Mouse (Mus musculus) ES-E14 (cell line): ENCODE results near the gene Kcnab1. TPM values are rescaled to one million over a fixed set of nuclear protein-coding genes. Genes with fewer than 3 reads are reported as not detected.

Experiments used
- DNase-seq: peaks from one replicate; pipeline ENCODE4 v3.0.0-alpha.2; 2013; ENCODE audit warnings: low read depth, low spot score
- H3K27ac ChIP-seq: 2 replicates; pipeline ENCODE4 v1.5.1; 2012; ENCODE audit warnings: low read depth, mild to moderate bottlenecking, low read length, moderate library complexity, mixed read lengths; ENCODE audit not compliant: poor library complexity, insufficient read depth, severe bottlenecking
- H3K36me3 ChIP-seq: 2 replicates; pipeline ENCODE4 v1.6.1; 2012; ENCODE audit warnings: mild to moderate bottlenecking, low read length, moderate library complexity, mixed read lengths; ENCODE audit not compliant: control insufficient read depth, poor library complexity, insufficient read depth, severe bottlenecking
- H3K4me1 ChIP-seq, 2 experiments: fragments of 150-350 bp in 1 of 2; sonication (generic) in 1 of 2; 2 replicates each; pipeline ENCODE4 v1.6.1; 2012; ENCODE audit warnings: low read length in 2 of 2, mild to moderate bottlenecking in 1 of 2, mixed read lengths in 1 of 2; ENCODE audit not compliant: control insufficient read depth in 2 of 2, insufficient read depth in 2 of 2, poor library complexity in 1 of 2
- H3K4me3 ChIP-seq, 2 experiments: fragments of 150-350 bp in 1 of 2; sonication (generic) in 1 of 2; 2 replicates each; pipeline ENCODE4 v1.5.1; 2012; ENCODE audit warnings: low read length in 2 of 2, low read depth in 1 of 2, mild to moderate bottlenecking in 1 of 2, mixed read lengths in 1 of 2; ENCODE audit not compliant: insufficient read depth in 1 of 2, poor library complexity in 1 of 2, severe bottlenecking in 1 of 2
- H3K9ac ChIP-seq: 2 replicates; pipeline ENCODE4 v1.6.1; 2012; ENCODE audit warnings: low read depth, mild to moderate bottlenecking, low read length, mixed read lengths; ENCODE audit not compliant: poor library complexity, insufficient read depth, severe bottlenecking
- H3K9me3 ChIP-seq: fragments of 150-350 bp; sonication (generic); 2 replicates; pipeline ENCODE4 v1.6.1; 2012; ENCODE audit warnings: low read depth, mild to moderate bottlenecking, low read length; ENCODE audit not compliant: control insufficient read depth, insufficient read depth
- CHD2 ChIP-seq: IDR thresholded peaks from 2 replicates; pipeline ENCODE4 v1.6.1; 2014; ENCODE audit warnings: mild to moderate bottlenecking, low read depth, low read length, inconsistent platforms
- HCFC1 ChIP-seq: IDR thresholded peaks from 2 replicates; pipeline ENCODE4 v1.6.1; 2012; ENCODE audit warnings: low read length, inconsistent platforms, borderline replicate concordance; ENCODE audit not compliant: insufficient read depth
- MAFK ChIP-seq: IDR thresholded peaks from 2 replicates; pipeline ENCODE4 v1.6.1; 2014; ENCODE audit warnings: mild to moderate bottlenecking, low read depth, low read length, inconsistent platforms; ENCODE audit not compliant: insufficient read depth
- ZC3H11A ChIP-seq: IDR thresholded peaks from 2 replicates; pipeline ENCODE4 v1.6.1; 2012; ENCODE audit warnings: low read depth, mild to moderate bottlenecking, inconsistent platforms, low read length, borderline replicate concordance
- ZNF384 ChIP-seq: IDR thresholded peaks from 2 replicates; pipeline ENCODE4 v1.6.1; 2012; ENCODE audit warnings: low read depth, low read length, inconsistent platforms
- in situ Hi-C, 2 experiments: fragments of 600-800 bp; cut with MboI; formaldehyde crosslinking; loops; one replicate each; pipeline ENCODE4 v1.15.1; 2025; ENCODE audit warnings: low sequenced_read_pairs in 2 of 2, inconsistent platforms in 1 of 2; ENCODE audit not compliant: unreplicated experiment in 2 of 2
- total RNA-seq: library from RNA; depleted of rRNA; stranded (reverse); fragments of 300-350 nt; gene quantifications from 2 replicates; pipeline ENCODE4 v1.2.3, GENCODE M21; 2012

Gene Kcnab1
- total RNA-seq, 1 experiment: 0.45 TPM

GRCm38 (mm10) chr3:65260521-65260920 lies 151.3 kb downstream of the Kcnab1 start:
- no peak for DNase-seq
- Histone ChIP-seq H3K36me3 (no peaks in the 10 kb centered on the region), H3K9ac (no peak overlapping the region), H3K4me3 (no peak overlapping the region), H3K4me1 (no peaks in the 10 kb centered on the region), H3K9me3 (no peaks in the 10 kb centered on the region), H3K27ac (no peak overlapping the region)
- no peak for TF ChIP-seq HCFC1
- in situ Hi-C loops: no loop called here

GRCm38 (mm10) chr3:65262506-65263422 lies 153.6 kb downstream of the Kcnab1 start:
- H3K9me3 ChIP-seq: no peaks in the 10 kb centered on the region
- no peak for TF ChIP-seq ZNF384

GRCm38 (mm10) chr3:65273317-65273716 lies 164.1 kb downstream of the Kcnab1 start:
- Histone ChIP-seq H3K9ac (no peak overlapping the region), H3K27ac (no peak overlapping the region), H3K4me1 (no peaks in the 10 kb centered on the region), H3K4me3 (no peak overlapping the region), H3K36me3 (no peaks in the 10 kb centered on the region), H3K9me3 (no peaks in the 10 kb centered on the region)
- TF ChIP-seq ZC3H11A (no peak), ZNF384 (no peak), HCFC1 (no peak), MAFK (no peak), CHD2 (no peak)
- in situ Hi-C loops: no loop called here
- no peak for DNase-seq

More at GRCm38 (mm10) chr3:65262506-65263422, 153.6 kb downstream of the Kcnab1 start:
- in situ Hi-C loops: no loop called here
- H3K9ac ChIP-seq: no peak overlapping the region
- H3K36me3 ChIP-seq: no peaks in the 10 kb centered on the region
- H3K4me3 ChIP-seq: no peak overlapping the region
- H3K27ac ChIP-seq: no peak overlapping the region
- no peaks in the 10 kb centered on the region for H3K4me1 ChIP-seq
- no peak for DNase-seq

GRCm38 (mm10) chr3:65277777-65278176 lies 168.6 kb downstream of the Kcnab1 start:
- in situ Hi-C loops: no loop called here
- no peak overlapping the region for H3K4me3 ChIP-seq
- TF ChIP-seq ZNF384 (no peak), HCFC1 (no peak), MAFK (no peak), CHD2 (no peak), ZC3H11A (no peak)

GRCm38 (mm10) chr3:65283366-65283765 lies 174.2 kb downstream of the Kcnab1 start:
- in situ Hi-C loops: no loop called here

More at GRCm38 (mm10) chr3:65277777-65278176, 168.6 kb downstream of the Kcnab1 start:
- no peak overlapping the region for H3K27ac ChIP-seq
- no peaks in the 10 kb centered on the region for H3K9me3 ChIP-seq
- H3K36me3 ChIP-seq: no peaks in the 10 kb centered on the region
- H3K9ac ChIP-seq: no peak overlapping the region
- no peak for DNase-seq
- H3K4me1 ChIP-seq: no peaks in the 10 kb centered on the region

More at GRCm38 (mm10) chr3:65283366-65283765, 174.2 kb downstream of the Kcnab1 start:
- Histone ChIP-seq H3K27ac (no peak overlapping the region), H3K9me3 (no peaks in the 10 kb centered on the region), H3K4me3 (no peak overlapping the region), H3K4me1 (no peaks in the 10 kb centered on the region), H3K36me3 (no peaks in the 10 kb centered on the region), H3K9ac (no peak overlapping the region)
- no peak for DNase-seq
- no peak for TF ChIP-seq CHD2
- TF ChIP-seq HCFC1: no peak
- no peak for TF ChIP-seq ZNF384
- no peak for TF ChIP-seq ZC3H11A
- no peak for TF ChIP-seq MAFK
